Mouse (Mus musculus) natural killer cell, adult 2 months (primary cell): Measurements from ENCODE around the gene Tmem39a.
A peak's percentile ranks its signal among the peaks of the same experiment; 100 is the strongest.

Experiments
- DNase-seq, 2 experiments: peaks; one replicate each; pipeline ENCODE4 v3.0.0; 2022; ENCODE audit warnings: low spot score in 2 of 2

The Tmem39a gene

DNA sequence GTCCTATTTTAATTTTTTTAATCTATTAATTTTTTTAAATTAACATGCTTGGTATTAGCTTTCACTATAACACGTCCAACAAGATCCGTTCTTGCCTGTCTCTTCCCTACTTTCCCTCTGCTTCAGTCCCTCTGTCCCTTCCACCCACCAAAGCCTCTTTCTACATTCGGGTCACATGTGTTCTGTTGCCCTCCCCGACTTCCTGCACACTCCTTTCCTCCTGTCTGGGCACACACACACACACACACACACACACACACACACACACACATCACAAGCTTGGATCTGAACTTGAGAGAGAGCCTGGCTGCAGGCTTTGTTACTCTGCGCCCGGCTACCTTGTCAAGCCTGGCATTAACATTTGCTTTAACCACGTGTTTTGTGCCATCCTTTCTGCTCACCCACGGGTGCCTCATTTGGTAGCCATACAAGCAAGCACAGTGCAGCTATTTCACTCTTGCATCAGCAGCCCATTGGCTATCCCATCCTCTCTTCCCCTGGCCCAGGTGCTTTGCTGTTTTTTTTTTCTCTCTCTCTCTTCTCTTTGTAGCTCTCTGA lies 77.4 kb downstream of the Tmem39a start:
- DNase-seq = no peak

DNA sequence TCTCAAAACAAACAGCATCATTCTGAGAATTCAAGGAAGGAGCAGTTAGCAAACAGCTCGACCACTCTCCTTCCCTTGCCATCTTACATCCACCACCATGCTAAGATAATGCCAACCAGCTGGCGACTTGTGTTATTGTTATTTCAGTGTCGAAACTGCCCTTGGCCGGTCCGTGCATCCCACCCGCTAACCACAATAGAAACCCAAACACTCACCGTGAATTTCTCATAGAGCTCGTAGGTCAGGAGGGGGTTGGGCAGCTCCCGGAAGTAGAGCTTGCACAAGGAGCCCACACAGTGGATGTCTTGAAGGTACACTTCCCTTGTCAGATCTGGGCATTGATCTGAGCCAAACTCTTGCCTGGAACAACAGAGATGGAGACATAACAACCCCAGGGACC lies 78.2 kb downstream of the Tmem39a start:
- DNase-seq = peak in 1 of 2 experiments; percentile 8

DNA sequence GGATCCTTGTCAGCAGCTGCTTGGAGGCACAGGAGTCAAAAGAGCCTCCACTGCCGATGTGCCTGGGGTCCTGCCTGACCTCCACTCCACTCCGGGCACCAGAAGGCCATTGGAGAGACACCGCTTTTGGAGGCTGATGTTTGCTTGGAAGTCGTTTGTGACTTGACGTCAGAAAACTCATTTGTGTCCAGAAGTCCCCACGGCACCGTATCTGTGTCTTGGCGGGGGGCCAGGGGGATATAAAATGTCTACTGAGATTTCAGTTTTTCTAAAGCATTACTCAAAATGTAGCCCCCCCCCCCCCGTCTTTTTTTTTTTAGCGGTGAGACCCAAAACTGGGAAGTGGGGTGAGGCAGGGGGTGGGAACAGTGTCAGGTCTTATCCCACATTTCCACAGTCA lies 78.6 kb downstream of the Tmem39a start:
- DNase-seq = no peak
